In genomic region chr6:52203371-52204049, GRCm38 (mm10) we compare ENCODE assay signal across 9 mouse cellular contexts. TPM values are rescaled to one million over a fixed set of nuclear protein-coding genes. Genes with fewer than 3 reads are reported as not detected.
DNase-seq lines count a peak whose midpoint lies in the region; ATAC-seq and TF ChIP-seq lines count a peak whose summit lies in the region.
"Had no signal": no experiment of that assay in that cellular context is flagged by ENCODE, and none has a peak within 500 bp of the region (broad histone marks: within the 10 kb centered on the region; RNA-seq: fewer than 3 reads in every experiment).

No protein-coding gene starts in this region.

- H3K36me3 ChIP-seq in heart, postnatal 0 days (replicated peaks; ENCODE audit: control insufficient read depth, insufficient read depth, low read length): no peaks in the 10 kb centered on the region
- peaks cover 33% of the 10 kb centered on the region for H3K36me3 ChIP-seq in limb, embryonic 13.5 days
- H3K36me3 ChIP-seq in stomach, embryonic 16.5 days (ENCODE audit: control insufficient read depth, insufficient read depth, low read length): no peaks in the 10 kb centered on the region

- no peak for TF ChIP-seq CTCF in heart, postnatal 0 days (IDR thresholded peaks at IDR 0.05; ENCODE audit: low read depth)
- TF ChIP-seq CTCF in left cerebral cortex, adult 2 months (IDR thresholded peaks at IDR 0.05): no peak

- H3K4me2 ChIP-seq in heart, postnatal 0 days (ENCODE audit: low read depth, low read length): peak overlapping the region; percentile 56
- H3K4me2 ChIP-seq in limb, embryonic 13.5 days (replicated peaks): peak overlapping the region; percentile 90
- H3K4me2 ChIP-seq in stomach, embryonic 16.5 days (ENCODE audit: low read depth, low read length): peak overlapping the region; percentile 84

- no peaks in the 10 kb centered on the region for H3K4me1 ChIP-seq in heart, postnatal 0 days (ENCODE audit: control insufficient read depth, insufficient read depth)
- H3K4me1 ChIP-seq in limb, embryonic 13.5 days: peaks cover 74% of the 10 kb centered on the region
- H3K4me1 ChIP-seq in stomach, embryonic 16.5 days (ENCODE audit: control insufficient read depth, insufficient read depth, low read length): peaks cover 4% of the 10 kb centered on the region; the same call in 1 of the 2 replicates

- H3K9me3 ChIP-seq in heart, postnatal 0 days (replicated peaks; ENCODE audit: control insufficient read depth, low read length): no peaks in the 10 kb centered on the region
- H3K9me3 ChIP-seq in limb, embryonic 13.5 days: no peaks in the 10 kb centered on the region
- no peaks in the 10 kb centered on the region for H3K9me3 ChIP-seq in stomach, embryonic 16.5 days (replicated peaks; ENCODE audit: control insufficient read depth, low read length)

- peak; percentile 25 for DNase-seq in ovary, postnatal 36 days (ENCODE audit: low spot score)
- DNase-seq in ovary, postnatal 10 days (ENCODE audit: low spot score): no peak
- no peak for DNase-seq in heart, postnatal 0 days (ENCODE audit: low spot score)
- no peak for DNase-seq in left cerebral cortex, adult 2 months (ENCODE audit: extremely low spot score in 1 of 2, low spot score in 2 of 2)
- DNase-seq in spleen, adult 18-20 months: no peak

- no peak for TF ChIP-seq EP300 in heart, postnatal 0 days (IDR thresholded peaks at IDR 0.05; ENCODE audit: low read depth)

- H3K9ac ChIP-seq in heart, postnatal 0 days (replicated peaks; ENCODE audit: low read depth, low read length): no peak overlapping the region; the same call in 1 of the 2 replicates
- H3K9ac ChIP-seq in limb, embryonic 13.5 days: peak overlapping the region; percentile 72
- H3K9ac ChIP-seq in stomach, embryonic 16.5 days (ENCODE audit: low read length): peak overlapping the region; percentile 88

- intact Hi-C loops in left cerebral cortex, adult 2 months (cut with DNase I): no loop called here

- H3K27me3 ChIP-seq in heart, postnatal 0 days (ENCODE audit: control insufficient read depth, insufficient read depth, low read length): peaks cover 99% of the 10 kb centered on the region
- peaks cover 67% of the 10 kb centered on the region for H3K27me3 ChIP-seq in limb, embryonic 13.5 days
- H3K27me3 ChIP-seq in stomach, embryonic 16.5 days (ENCODE audit: control insufficient read depth, insufficient read depth, low read length): peaks cover 31% of the 10 kb centered on the region

- H3K27ac ChIP-seq in heart, postnatal 0 days (ENCODE audit: low read depth): no peak overlapping the region
- H3K27ac ChIP-seq in limb, embryonic 13.5 days: no peak overlapping the region; the same call in 1 of the 2 replicates
- H3K27ac ChIP-seq in stomach, embryonic 16.5 days (ENCODE audit: low read length): peak overlapping the region; percentile 72
- no peak overlapping the region for H3K27ac ChIP-seq in left cerebral cortex, adult 2 months
- H3K27ac ChIP-seq: macrophage had no signal

- 2% methylated on average over 46 of the region's 46 CpGs for WGBS in heart, postnatal 0 days
- WGBS in limb, embryonic 13.5 days: 4% methylated on average over 46 of the region's 46 CpGs
- WGBS in stomach, embryonic 16.5 days: 2% methylated on average over 46 of the region's 46 CpGs

- 0 out of 2 replicates have a peak, but pooled peaks have one; percentile 27 for ATAC-seq in heart, postnatal 0 days (ENCODE audit: insufficient read depth, low read depth)
- no peak; the same call in 1 of the 2 replicates for ATAC-seq in limb, embryonic 13.5 days (ENCODE audit: low FRiP score, low read depth)
- no peak; the same call in 1 of the 2 replicates for ATAC-seq in stomach, embryonic 16.5 days (ENCODE audit: insufficient read depth, low FRiP score)
- ATAC-seq in megakaryocyte-erythroid progenitor cell, adult 5-6 weeks (replicated peaks; ENCODE audit: low FRiP score, low TSS enrichment, poor library complexity, severe bottlenecking): no peak

- peak overlapping the region; percentile 48 for H3K4me3 ChIP-seq in heart, postnatal 0 days (ENCODE audit: low read depth, low read length)
- peak overlapping the region; percentile 49 for H3K4me3 ChIP-seq in limb, embryonic 13.5 days
- peak overlapping the region; percentile 71 for H3K4me3 ChIP-seq in stomach, embryonic 16.5 days (replicated peaks; ENCODE audit: low read length)
- no peak overlapping the region for H3K4me3 ChIP-seq in left cerebral cortex, adult 2 months

RNA-seq across cellular contexts. Expression of gene Hoxa5, which starts 0.9 kb away (rescaled TPM):
- total RNA-seq in heart, postnatal 0 days (2014; rRNA removed; ENCODE audit: low replicate concordance): 3.5 TPM in 1 of 2 replicates, not detected in the other
- polyA plus RNA-seq in heart, postnatal 0 days (2015; fragmentation: Nextera tagmentation; extraction: Ambion mirVana): 0.36 and 0.65 TPM in 2 replicates
- 4.8 and 5.3 TPM in 2 replicates for polyA plus RNA-seq in limb, embryonic 13.5 days (2015; fragmentation: Nextera tagmentation; extraction: Ambion mirVana)
- 8.8 and 11.0 TPM in 2 replicates for polyA plus RNA-seq in stomach, embryonic 16.5 days (2015; fragmentation: Nextera tagmentation; extraction: Ambion mirVana)
- total RNA-seq in megakaryocyte-erythroid progenitor cell, adult 5-6 weeks (2014; fragmentation: Nextera tagmentation): 1.1 and 2.6 TPM in 2 replicates
- total RNA-seq in megakaryocyte-erythroid progenitor cell, adult 5-6 weeks (2017): 0.56 and 0.76 TPM in 2 replicates
- not detected for total RNA-seq in left cerebral cortex, adult 2 months (2021)

RNA-seq across cellular contexts. Expression of gene Hoxa6, which starts 5.0 kb away (rescaled TPM):
- not detected in 2 replicates for total RNA-seq in heart, postnatal 0 days (2014; rRNA removed; ENCODE audit: low replicate concordance)
- not detected in 2 replicates for polyA plus RNA-seq in heart, postnatal 0 days (2015; fragmentation: Nextera tagmentation; extraction: Ambion mirVana)
- polyA plus RNA-seq in limb, embryonic 13.5 days (2015; fragmentation: Nextera tagmentation; extraction: Ambion mirVana): 0.97 and 1.2 TPM in 2 replicates
- 1.3 and 1.4 TPM in 2 replicates for polyA plus RNA-seq in stomach, embryonic 16.5 days (2015; fragmentation: Nextera tagmentation; extraction: Ambion mirVana)
- 1.5 TPM in 1 of 2 replicates, not detected in the other for total RNA-seq in megakaryocyte-erythroid progenitor cell, adult 5-6 weeks (2014; fragmentation: Nextera tagmentation)
- total RNA-seq in megakaryocyte-erythroid progenitor cell, adult 5-6 weeks (2017): not detected in 2 replicates
- not detected for total RNA-seq in left cerebral cortex, adult 2 months (2021)
- polyA plus RNA-seq: macrophage had no signal

RNA-seq across cellular contexts. Expression of gene Hoxa3, which starts 9.6 kb away (rescaled TPM):
- total RNA-seq in heart, postnatal 0 days (2014; rRNA removed; ENCODE audit: low replicate concordance): 2.3 TPM in 1 of 2 replicates, not detected in the other
- polyA plus RNA-seq in heart, postnatal 0 days (2015; fragmentation: Nextera tagmentation; extraction: Ambion mirVana): 0.36 and 0.37 TPM in 2 replicates
- polyA plus RNA-seq in limb, embryonic 13.5 days (2015; fragmentation: Nextera tagmentation; extraction: Ambion mirVana): 5.9 and 6.3 TPM in 2 replicates
- 6.0 and 7.4 TPM in 2 replicates for polyA plus RNA-seq in stomach, embryonic 16.5 days (2015; fragmentation: Nextera tagmentation; extraction: Ambion mirVana)
- total RNA-seq in megakaryocyte-erythroid progenitor cell, adult 5-6 weeks (2014; fragmentation: Nextera tagmentation): 0.77 and 1.4 TPM in 2 replicates
- not detected in 2 replicates for total RNA-seq in megakaryocyte-erythroid progenitor cell, adult 5-6 weeks (2017)
- not detected for total RNA-seq in left cerebral cortex, adult 2 months (2021)

RNA-seq across cellular contexts. Expression of gene Gm28308, which starts 9.6 kb away (rescaled TPM):
- total RNA-seq in heart, postnatal 0 days (2014; rRNA removed; ENCODE audit: low replicate concordance): not detected in 2 replicates
- not detected in 2 replicates for polyA plus RNA-seq in heart, postnatal 0 days (2015; fragmentation: Nextera tagmentation; extraction: Ambion mirVana)
- polyA plus RNA-seq in limb, embryonic 13.5 days (2015; fragmentation: Nextera tagmentation; extraction: Ambion mirVana): 0.29 TPM in 1 of 2 replicates, not detected in the other
- polyA plus RNA-seq in stomach, embryonic 16.5 days (2015; fragmentation: Nextera tagmentation; extraction: Ambion mirVana): not detected in 2 replicates
- total RNA-seq in megakaryocyte-erythroid progenitor cell, adult 5-6 weeks (2014; fragmentation: Nextera tagmentation): not detected in 2 replicates
- total RNA-seq in megakaryocyte-erythroid progenitor cell, adult 5-6 weeks (2017): not detected in 2 replicates
- not detected for total RNA-seq in left cerebral cortex, adult 2 months (2021)
- polyA plus RNA-seq: macrophage had no signal

RNA-seq across cellular contexts. Expression of gene Hoxa4, which starts 12.0 kb away (rescaled TPM):
- 0.38 TPM in 1 of 2 replicates, not detected in the other for total RNA-seq in heart, postnatal 0 days (2014; rRNA removed; ENCODE audit: low replicate concordance)
- 0.08 and 0.18 TPM in 2 replicates for polyA plus RNA-seq in heart, postnatal 0 days (2015; fragmentation: Nextera tagmentation; extraction: Ambion mirVana)
- polyA plus RNA-seq in limb, embryonic 13.5 days (2015; fragmentation: Nextera tagmentation; extraction: Ambion mirVana): 0.52 and 0.96 TPM in 2 replicates
- polyA plus RNA-seq in stomach, embryonic 16.5 days (2015; fragmentation: Nextera tagmentation; extraction: Ambion mirVana): 2.5 and 2.8 TPM in 2 replicates
- 1.9 and 2.2 TPM in 2 replicates for total RNA-seq in megakaryocyte-erythroid progenitor cell, adult 5-6 weeks (2014; fragmentation: Nextera tagmentation)
- total RNA-seq in megakaryocyte-erythroid progenitor cell, adult 5-6 weeks (2017): 0.46 and 0.66 TPM in 2 replicates
- not detected for total RNA-seq in left cerebral cortex, adult 2 months (2021)
